Mouse (Mus musculus) ovary, postnatal 36 days (tissue): ENCODE data around the gene Dhdh.

Experiments
- DNase-seq: peaks from one replicate; pipeline ENCODE4 v3.0.0; 2022; ENCODE audit warnings: low spot score, mixed read lengths

The Dhdh gene

GRCm38 (mm10) chr7:45451344-45451982, 37.1 kb downstream of the Dhdh start:
- peak; percentile 81 for DNase-seq

DNA sequence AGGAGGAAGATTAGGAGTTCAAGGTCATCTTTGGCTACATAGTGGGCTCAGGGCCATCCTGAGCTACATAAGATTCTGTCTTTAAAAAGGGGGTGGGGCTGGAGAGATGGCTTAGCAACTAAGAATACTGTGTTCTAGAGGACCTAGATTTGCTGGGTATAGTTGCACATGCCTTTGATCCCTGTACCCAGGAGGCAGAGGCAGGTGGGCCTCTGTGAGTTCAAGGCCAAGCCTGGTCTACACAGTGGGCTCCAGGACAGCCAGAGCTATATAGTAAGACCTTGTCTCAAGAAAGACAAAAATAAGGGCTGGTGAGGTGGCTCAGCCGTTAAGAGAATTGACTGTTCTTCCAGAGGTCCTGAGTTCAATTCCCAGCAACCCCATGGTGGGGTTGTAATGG, 38.6 kb downstream of the Dhdh start:
- DNase-seq: no peak

GRCm38 (mm10) chr7:45447325-45447990, 41.1 kb downstream of the Dhdh start:
- no peak for DNase-seq

DNA sequence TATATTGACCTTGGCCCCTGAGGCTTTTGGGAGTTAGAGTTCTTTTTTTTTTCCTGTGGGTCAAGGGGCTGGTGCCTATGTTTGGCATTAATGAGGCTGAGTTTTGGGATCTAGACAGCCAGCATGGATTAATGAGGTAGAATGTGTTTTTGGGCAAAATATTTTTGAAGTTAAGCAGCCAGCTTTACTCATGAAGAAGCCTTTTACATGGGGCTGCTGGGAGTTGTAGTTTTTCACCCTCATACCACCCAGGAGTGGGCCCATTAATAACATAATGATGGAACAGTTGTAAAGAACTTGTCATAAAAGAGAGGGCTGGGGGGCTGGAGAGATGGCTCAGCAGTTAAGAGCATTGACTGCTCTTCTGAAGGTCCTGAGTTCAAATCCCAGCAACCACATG, 42.0 kb downstream of the Dhdh start:
- no peak for DNase-seq

GRCm38 (mm10) chr7:45443526-45444420, 44.8 kb downstream of the Dhdh start:
- no peak for DNase-seq

- DNase-seq: peak; percentile 24
Measured at GRCm38 (mm10) chr7:45437521-45438276, 50.9 kb downstream of the Dhdh start, which contains the start of gene Ruvbl2. Ruvbl2 (minus strand) TSS chr7:45438096.

GRCm38 (mm10) chr7:45437046-45437445, 51.6 kb downstream of the Dhdh start:
- DNase-seq: no peak

DNA sequence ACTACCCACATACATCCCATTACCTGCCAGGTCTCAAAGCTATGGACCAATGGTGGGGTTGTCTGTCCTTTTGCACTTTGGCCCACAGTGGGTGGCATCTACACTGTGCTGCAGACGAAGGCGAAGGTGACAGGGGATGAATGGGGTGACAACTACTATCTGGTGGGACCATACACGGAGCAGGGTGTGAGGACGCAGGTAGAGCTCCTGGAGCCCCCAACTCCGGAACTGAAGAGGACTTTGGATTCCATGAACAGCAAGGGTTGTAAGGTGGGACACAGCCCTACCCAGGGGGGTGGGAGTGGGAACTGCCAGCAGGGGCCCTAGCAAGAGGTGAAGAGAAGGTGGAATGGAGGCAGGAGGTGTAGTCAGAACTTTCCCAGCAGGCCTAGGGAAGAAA, 52.2 kb downstream of the Dhdh start:
- no peak for DNase-seq

DNA sequence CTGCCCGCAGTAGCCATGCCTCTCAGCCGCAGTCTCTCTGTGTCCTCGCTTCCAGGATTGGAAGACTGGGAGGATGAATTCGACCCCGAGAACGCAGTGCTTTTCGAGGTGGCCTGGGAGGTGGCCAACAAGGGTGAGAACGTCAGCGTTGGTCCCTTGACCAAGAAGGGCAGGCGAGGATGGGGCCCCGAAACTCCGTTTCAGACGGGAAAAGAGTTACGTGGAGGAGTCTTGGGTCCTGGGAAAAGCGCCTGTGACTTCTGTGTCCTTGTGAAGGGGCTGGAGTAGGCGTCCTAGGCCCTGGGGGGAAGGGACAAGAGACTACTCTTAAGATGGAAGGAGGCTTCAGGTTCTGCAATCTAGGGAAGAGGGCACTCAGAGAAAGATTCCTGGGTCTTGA, 53.6 kb downstream of the Dhdh start:
- no peak for DNase-seq

DNA sequence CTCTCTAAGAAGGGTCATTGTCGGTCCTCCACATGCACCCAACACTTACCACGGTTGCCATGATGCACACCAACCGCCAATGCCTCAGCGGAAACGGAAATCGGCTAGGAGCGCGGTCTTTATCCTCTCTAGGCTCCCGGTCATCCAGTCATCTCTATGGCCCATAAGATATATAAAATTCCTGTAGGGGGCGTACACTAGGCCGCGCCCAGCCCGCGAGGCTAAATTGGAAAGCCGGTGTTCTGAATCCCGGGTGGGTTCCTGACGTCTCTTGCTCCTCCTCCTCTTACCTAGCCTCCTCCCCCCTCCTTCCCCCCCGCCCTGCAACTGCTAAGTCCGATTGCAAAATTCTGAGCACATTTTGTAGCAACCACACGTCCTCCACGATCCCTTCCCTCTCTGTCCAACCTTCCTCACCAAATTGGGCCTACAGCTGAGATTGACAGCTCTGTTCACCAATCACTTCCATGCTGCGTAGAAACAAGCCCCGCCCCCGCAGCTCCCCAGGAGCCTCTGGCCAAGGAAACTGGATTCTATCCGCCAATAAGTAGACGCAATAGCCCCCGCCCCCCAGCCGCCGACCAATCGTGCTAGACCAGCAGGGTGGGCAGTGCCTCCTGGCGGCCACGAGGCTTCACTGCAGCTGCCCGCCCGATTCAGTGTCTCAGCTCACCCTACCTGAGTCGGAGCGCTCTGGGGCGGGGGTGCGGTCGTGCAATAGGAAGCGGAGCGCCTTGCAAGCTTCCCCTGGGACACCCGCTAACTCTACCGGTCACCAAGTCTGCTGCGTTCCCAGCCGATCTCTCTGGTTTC, 54.2 kb downstream of the Dhdh start, which contains the start of gene Gys1:
Gene Gys1 (plus strand): TSS at position 642 of the 813 bp plus-strand sequence.
- DNase-seq: peak; percentile 100

DNA sequence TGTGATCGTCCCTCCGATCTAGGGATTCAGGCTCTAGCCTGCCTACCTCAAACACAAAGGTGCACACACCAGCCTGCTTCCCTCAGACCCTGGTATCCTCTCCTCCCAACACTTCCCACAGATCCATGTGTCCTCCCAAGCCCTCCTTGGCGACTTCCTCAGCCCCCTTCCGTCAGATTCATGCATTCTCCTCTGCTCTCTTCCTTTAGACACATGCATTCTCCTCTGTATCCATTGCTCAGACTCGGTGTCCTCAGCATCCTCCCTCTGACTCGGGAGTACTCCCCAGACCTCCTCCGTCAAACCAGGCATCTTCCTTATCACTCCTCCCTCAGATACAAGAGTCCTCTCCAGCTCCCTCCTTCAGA, 54.8 kb downstream of the Dhdh start:
- DNase-seq: no peak

- no peak for DNase-seq
Measured at GRCm38 (mm10) chr7:45426556-45426955, 62.0 kb downstream of the Dhdh start.

DNA sequence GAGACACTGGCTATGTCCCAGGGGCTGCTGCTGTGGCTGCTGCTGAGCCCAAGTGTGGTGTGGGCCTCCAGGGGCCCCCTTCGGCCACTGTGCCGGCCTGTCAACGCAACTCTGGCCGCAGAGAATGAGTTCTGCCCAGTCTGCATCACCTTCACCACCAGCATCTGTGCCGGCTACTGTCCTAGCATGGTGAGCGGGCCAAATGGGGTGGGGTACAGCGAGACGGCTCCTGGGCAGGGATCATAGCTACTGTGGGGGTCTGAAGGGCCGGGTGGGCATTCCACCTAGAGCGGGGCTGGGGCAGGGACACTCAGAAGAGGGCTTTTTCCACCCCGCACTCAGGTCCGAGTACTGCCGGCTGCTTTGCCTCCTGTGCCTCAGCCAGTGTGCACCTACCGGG, 67.4 kb downstream of the Dhdh start:
- DNase-seq: no peak
